Mouse (Mus musculus) G1E (cell line): Measurements from ENCODE around the gene Prss12.

ENCODE experiments used
- CTCF ChIP-seq: IDR thresholded peaks from 2 replicates; pipeline ENCODE4 v1.5.1; 2012; ENCODE audit warnings: low read depth, low read length, inconsistent platforms, mixed read lengths
- GATA2 ChIP-seq: IDR thresholded peaks from 2 replicates; pipeline ENCODE4 v1.6.1; 2012; ENCODE audit warnings: low read depth, low read length, inconsistent platforms, borderline replicate concordance
- POLR2AphosphoS5 ChIP-seq: IDR thresholded peaks from 2 replicates; pipeline ENCODE4 v1.6.1; 2012; ENCODE audit warnings: low read depth, low read length, inconsistent platforms; ENCODE audit not compliant: insufficient replicate concordance
- TAL1 ChIP-seq: conservative IDR thresholded peaks from 2 replicates; pipeline ENCODE4 v1.6.1; 2012; ENCODE audit warnings: low read depth, low read length, inconsistent platforms, mixed read lengths

DNA sequence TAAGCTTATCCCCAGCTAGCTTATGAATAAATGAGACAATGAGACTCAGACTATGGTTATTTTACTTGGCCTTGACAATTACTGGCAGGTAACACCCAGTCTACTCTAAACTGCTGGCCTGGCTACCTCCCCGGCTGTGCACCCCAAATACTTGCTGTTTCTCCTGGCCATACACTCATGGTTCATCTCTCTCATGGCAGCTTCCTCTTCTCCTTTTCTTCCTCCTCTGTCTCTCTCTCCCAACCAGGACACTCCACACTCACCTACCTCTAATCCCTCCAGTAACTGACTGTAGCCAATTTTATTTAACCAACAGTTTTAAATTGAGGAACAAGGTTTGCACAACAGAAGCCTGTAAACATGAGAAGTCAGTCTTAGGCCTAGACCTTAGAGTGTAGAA, 45.1 kb downstream of the Prss12 start:
- no peak for TF ChIP-seq CTCF
- no peak for TF ChIP-seq GATA2
- TF ChIP-seq TAL1, result no peak
- TF ChIP-seq POLR2AphosphoS5, result no peak
